Mouse (Mus musculus): ENCODE data around the gene Ccr1l1.

Gene Ccr1l1

GRCm38 (mm10) chr9:123928118-123928758, 50.0 kb downstream of the Ccr1l1 start:
- peak in 1 of 2 experiments; percentile 22 for DNase-seq (ENCODE audit: low spot score in 2 of 2)

- DNase-seq (ENCODE audit: low spot score in 2 of 2), result no peak
Measured at GRCm38 (mm10) chr9:123927281-123927960, 50.8 kb downstream of the Ccr1l1 start.
